22 mouse cellular contexts compared by ENCODE assay signal in the genomic region with DNA sequence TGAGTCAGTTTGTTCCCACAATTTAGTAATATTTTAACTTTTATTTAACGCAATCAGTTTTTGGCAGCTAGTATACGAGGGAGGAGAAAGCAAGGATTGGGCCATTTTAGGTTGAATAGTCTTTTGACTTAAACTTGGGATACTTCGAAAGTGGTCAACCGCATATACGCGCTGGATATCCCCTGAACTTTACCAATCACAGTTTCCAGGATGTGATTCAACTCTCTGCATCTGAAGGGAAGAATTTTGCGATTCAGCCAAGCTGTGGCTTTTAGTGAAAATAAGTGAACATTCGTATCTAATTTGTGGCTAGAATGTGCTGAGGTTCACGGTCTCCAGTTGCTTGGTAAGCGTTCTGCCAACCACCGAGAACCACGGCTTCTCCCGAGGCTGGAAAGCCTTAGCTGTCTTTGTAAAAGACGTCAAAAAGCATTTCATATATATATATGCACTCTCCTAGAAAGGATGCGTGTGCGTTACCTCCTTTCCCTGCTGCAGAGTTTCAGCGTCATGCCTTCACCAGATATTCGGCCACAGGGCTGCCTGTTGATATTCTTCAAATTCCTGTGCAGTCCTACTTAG.
DNase-seq lines count a peak whose midpoint lies in the region; ATAC-seq and TF ChIP-seq lines count a peak whose summit lies in the region.
"Had no signal": no experiment of that assay in that cellular context is flagged by ENCODE, and none has a peak within 500 bp of the region (broad histone marks: within the 10 kb centered on the region; RNA-seq: fewer than 3 reads in every experiment).

No protein-coding gene starts in this region.

- intact Hi-C loops in heart, postnatal 14 days (cut with DNase I) = no loop called here

- WGBS in limb, embryonic 14.5 days = 74% methylated on average over 18 of the region's 18 CpGs
- WGBS in limb, embryonic 10.5 days = 88% methylated on average over 18 of the region's 18 CpGs
- 51% methylated on average over 18 of the region's 18 CpGs for WGBS in embryonic facial prominence, embryonic 15.5 days

- H3K9ac ChIP-seq in limb, embryonic 14.5 days (ENCODE audit: low read depth, low read length, severe bottlenecking) = no peak overlapping the region
- H3K9ac ChIP-seq in embryonic facial prominence, embryonic 15.5 days = no peak overlapping the region
- H3K9ac ChIP-seq: embryonic facial prominence, embryonic 13.5 days; forebrain, embryonic 13.5 days; forebrain, embryonic 15.5 days; forebrain, postnatal 0 days had no signal

- no peak for TF ChIP-seq POLR2A in limb, embryonic 14.5 days (IDR thresholded peaks at IDR 0.05; ENCODE audit: borderline replicate concordance, extremely low read depth, insufficient read depth, insufficient read length)

- no peak overlapping the region for H3K4me3 ChIP-seq in limb, embryonic 14.5 days (replicated peaks; ENCODE audit: low read length)
- no peak overlapping the region for H3K4me3 ChIP-seq in limb, embryonic 10.5 days
- no peak overlapping the region for H3K4me3 ChIP-seq in embryonic facial prominence, embryonic 15.5 days (replicated peaks)
- H3K4me3 ChIP-seq: embryonic facial prominence, embryonic 13.5 days; erythroblast, embryonic 14.5 days; forebrain, embryonic 13.5 days; forebrain, embryonic 15.5 days had no signal

- no peak for ATAC-seq in limb, embryonic 14.5 days (ENCODE audit: low FRiP score, low read depth)
- ATAC-seq in embryonic facial prominence, embryonic 15.5 days (ENCODE audit: insufficient number of reproducible peaks, low FRiP score, low TSS enrichment, low read depth) = peak; percentile 70
- ATAC-seq: activated CD4-positive, CD25-positive, alpha-beta regulatory T cell, adult 4 months; forebrain, embryonic 13.5 days; forebrain, embryonic 15.5 days; forebrain, postnatal 0 days; Patski had no signal

- H3K36me3 ChIP-seq in limb, embryonic 14.5 days (ENCODE audit: control insufficient read depth, insufficient read depth, low read length) = no peaks in the 10 kb centered on the region
- H3K36me3 ChIP-seq in limb, embryonic 10.5 days = no peaks in the 10 kb centered on the region
- no peaks in the 10 kb centered on the region for H3K36me3 ChIP-seq in embryonic facial prominence, embryonic 15.5 days
- H3K36me3 ChIP-seq: embryonic facial prominence, embryonic 13.5 days; forebrain, embryonic 15.5 days had no signal

- H3K27ac ChIP-seq in limb, embryonic 14.5 days (replicated peaks; ENCODE audit: low read depth, low read length) = no peak overlapping the region
- H3K27ac ChIP-seq in limb, embryonic 10.5 days = no peak overlapping the region
- H3K27ac ChIP-seq in embryonic facial prominence, embryonic 15.5 days (replicated peaks) = 0 out of 2 replicates have a peak overlapping the region, but pooled peaks have one; percentile 30
- H3K27ac ChIP-seq: embryonic facial prominence, embryonic 13.5 days; forebrain, embryonic 13.5 days; forebrain, embryonic 15.5 days had no signal

- no peaks in the 10 kb centered on the region for H3K4me1 ChIP-seq in limb, embryonic 14.5 days (ENCODE audit: control insufficient read depth, insufficient read depth, low read length)
- peaks cover 6% of the 10 kb centered on the region; the same call in 1 of the 2 replicates for H3K4me1 ChIP-seq in limb, embryonic 10.5 days
- no peaks in the 10 kb centered on the region for H3K4me1 ChIP-seq in embryonic facial prominence, embryonic 15.5 days
- H3K4me1 ChIP-seq: forebrain, embryonic 13.5 days; forebrain, embryonic 15.5 days had no signal

- no peaks in the 10 kb centered on the region for H3K9me3 ChIP-seq in limb, embryonic 14.5 days (ENCODE audit: control insufficient read depth, low read length)
- H3K9me3 ChIP-seq in limb, embryonic 10.5 days (replicated peaks) = no peaks in the 10 kb centered on the region
- no peaks in the 10 kb centered on the region for H3K9me3 ChIP-seq in embryonic facial prominence, embryonic 15.5 days (replicated peaks)
- H3K9me3 ChIP-seq: embryonic facial prominence, embryonic 13.5 days; forebrain, embryonic 13.5 days; forebrain, embryonic 15.5 days had no signal

- H3K4me2 ChIP-seq in limb, embryonic 14.5 days (replicated peaks; ENCODE audit: low read depth, low read length, severe bottlenecking) = no peak overlapping the region
- H3K4me2 ChIP-seq in embryonic facial prominence, embryonic 15.5 days (replicated peaks) = no peak overlapping the region
- H3K4me2 ChIP-seq: embryonic facial prominence, embryonic 13.5 days; forebrain, embryonic 13.5 days; forebrain, embryonic 15.5 days had no signal

- DNase-seq in heart, adult 11 months = peak; percentile 40
- no peak for DNase-seq in heart, postnatal 14 days
- DNase-seq in limb, embryonic 14.5 days (ENCODE audit: low spot score) = peak; percentile 20
- no peak for DNase-seq in limb, embryonic 10.5 days (ENCODE audit: low spot score)
- DNase-seq in Muller cell, postnatal 12 days (ENCODE audit: inconsistent ontology term) = peak; percentile 11
- DNase-seq in lung, postnatal 4 days = no peak
- no peak for DNase-seq in spleen, postnatal 10 days (ENCODE audit: low spot score in 2 of 2)
- DNase-seq: adrenal gland, adult 8-10 months; adrenal gland, postnatal 14 days; adrenal gland, postnatal 36 days; cerebellum, adult 11-12 months; cerebellum, adult 2 months; cerebellum, adult 9-10 months; cerebellum, postnatal 25 days; forebrain, postnatal 0 days had no signal

- no peaks in the 10 kb centered on the region for H3K27me3 ChIP-seq in limb, embryonic 14.5 days (ENCODE audit: control insufficient read depth, insufficient read depth, low read length)
- H3K27me3 ChIP-seq in limb, embryonic 10.5 days (ENCODE audit: low read depth, poor library complexity, severe bottlenecking) = no peaks in the 10 kb centered on the region
- H3K27me3 ChIP-seq in embryonic facial prominence, embryonic 15.5 days = no peaks in the 10 kb centered on the region
- H3K27me3 ChIP-seq: embryonic facial prominence, embryonic 13.5 days; forebrain, embryonic 13.5 days; forebrain, embryonic 15.5 days had no signal

Comparison
In these comparisons a context has a peak if more than half of its experiments do, and no peak if none do; other contexts are left out.
1. DNase-seq: peak in heart, adult 11 months (single experiment), limb, embryonic 14.5 days (single experiment) and Muller cell, postnatal 12 days (single experiment); none in heart, postnatal 14 days (0 of 2), limb, embryonic 10.5 days (single experiment), lung, postnatal 4 days (0 of 2) and spleen, postnatal 10 days (0 of 2).